Mouse (Mus musculus) embryonic facial prominence, embryonic 13.5 days (tissue): ENCODE results near the gene Prlh. TPM values are rescaled to one million over a fixed set of nuclear protein-coding genes. Genes with fewer than 3 reads are reported as not detected.

Source experiments
- ATAC-seq: fragments of 200-750 bp; cut with Nextera tagmentation; 2 replicates; pipeline ENCODE4 v1.8.0; 2017; ENCODE audit warnings: low read depth; ENCODE audit not compliant: insufficient number of reproducible peaks, insufficient read depth, low FRiP score, low TSS enrichment
- H3K27ac ChIP-seq: fragments of 300-500 bp; sonication (generic); 2 replicates; pipeline ENCODE4 v1.5.1; 2015; ENCODE audit warnings: moderate library complexity, mild to moderate bottlenecking, inconsistent platforms
- H3K27me3 ChIP-seq: fragments of 300-500 bp; sonication (generic); 2 replicates; pipeline ENCODE4 v1.6.1; 2015; ENCODE audit warnings: mild to moderate bottlenecking, inconsistent platforms
- H3K36me3 ChIP-seq: fragments of 300-500 bp; sonication (generic); 2 replicates; pipeline ENCODE4 v1.6.1; 2015; ENCODE audit warnings: mild to moderate bottlenecking, inconsistent platforms
- H3K4me1 ChIP-seq: fragments of 300-500 bp; sonication (generic); 2 replicates; pipeline ENCODE4 v1.6.1; 2015; ENCODE audit warnings: inconsistent platforms
- H3K4me2 ChIP-seq: fragments of 300-500 bp; sonication (generic); 2 replicates; pipeline ENCODE4 v1.6.1; 2015; ENCODE audit warnings: moderate library complexity, mild to moderate bottlenecking, inconsistent platforms
- H3K4me3 ChIP-seq: fragments of 300-500 bp; sonication (generic); 2 replicates; pipeline ENCODE4 v1.5.1; 2015; ENCODE audit warnings: mild to moderate bottlenecking, inconsistent platforms
- H3K9ac ChIP-seq: fragments of 300-500 bp; sonication (generic); 2 replicates; pipeline ENCODE4 v1.6.1; 2015; ENCODE audit warnings: mild to moderate bottlenecking, inconsistent platforms
- H3K9me3 ChIP-seq: fragments of 300-500 bp; sonication (generic); 2 replicates; pipeline ENCODE4 v1.6.1; 2016; ENCODE audit warnings: inconsistent platforms
- WGBS: fragments of 180-500 bp; shearing (Covaris S2); methylation state at CpG from one replicate; pipeline ENCODE4 v1.1.7; 2015; ENCODE audit warnings: mixed read lengths; 5-methylcytosine and 5-hydroxymethylcytosine counted together
- polyA plus RNA-seq: library from polyadenylated mRNA; unstranded; fragments of >200 nt; fragmentation: Nextera tagmentation; extraction: Ambion mirVana; gene quantifications from 2 replicates; pipeline ENCODE4 v1.2.1, GENCODE M21; 2015

Gene Prlh
- polyA plus RNA-seq, 1 experiment from 2014 or later, result not detected

- Histone ChIP-seq H3K4me1 (peaks cover 30% of the 10 kb centered on the region), H3K9ac (no peak overlapping the region; the same call in 1 of the 2 replicates), H3K36me3 (no peaks in the 10 kb centered on the region), H3K27ac (no peak overlapping the region), H3K27me3 (no peaks in the 10 kb centered on the region), H3K4me2 (no peak overlapping the region), H3K4me3 (no peak overlapping the region), H3K9me3 (no peaks in the 10 kb centered on the region)
- WGBS, result 83% methylated on average over 3 of the region's 3 CpGs
- ATAC-seq, result no peak
Measured at GRCm38 (mm10) chr1:91001871-91002539, 49.1 kb downstream of the Prlh start.

GRCm38 (mm10) chr1:91002641-91003040, 49.7 kb downstream of the Prlh start:
- no peak overlapping the region for H3K27ac ChIP-seq
- no peaks in the 10 kb centered on the region for H3K36me3 ChIP-seq
- no peaks in the 10 kb centered on the region for H3K27me3 ChIP-seq
- no peak for ATAC-seq
- no peak overlapping the region for H3K4me2 ChIP-seq
- peaks cover 30% of the 10 kb centered on the region for H3K4me1 ChIP-seq
- no peak overlapping the region for H3K9ac ChIP-seq
- no peaks in the 10 kb centered on the region for H3K9me3 ChIP-seq
- WGBS, result 90% methylated on average over 3 of the region's 3 CpGs
- no peak overlapping the region for H3K4me3 ChIP-seq

Other genes with a start within 250 kb of the Prlh start
- gene Col6a3, start 109.1 kb upstream of the Prlh start, polyA plus RNA-seq, result 108 and 136 TPM in 2 replicates
- 0.60 and 0.65 TPM in 2 replicates for gene Mlph, start 38.0 kb upstream of the Prlh start, polyA plus RNA-seq
- 1.3 and 1.5 TPM in 2 replicates for gene Rab17, start 16.6 kb downstream of the Prlh start, polyA plus RNA-seq
- 33.9 and 35.7 TPM in 2 replicates for gene Lrrfip1, start 45.6 kb downstream of the Prlh start, polyA plus RNA-seq
- 0.80 and 1.1 TPM in 2 replicates for gene Rbm44, start 192.0 kb downstream of the Prlh start, polyA plus RNA-seq
- 5.4 and 6.1 TPM in 2 replicates for gene Ramp1, start 226.7 kb downstream of the Prlh start, polyA plus RNA-seq